Mouse (Mus musculus) forebrain, embryonic 14.5 days (tissue): ENCODE measurements around the gene Gm20388. TPM values are rescaled to one million over a fixed set of nuclear protein-coding genes. Genes with fewer than 3 reads are reported as not detected.
"Not testable (repeated sequence)": the region's sequence is repeated elsewhere in the genome, so short reads cannot be mapped to it uniquely, and the experiment has no call there.

Source experiments
- ATAC-seq: fragments of 200-750 bp; cut with Nextera tagmentation; 2 replicates; pipeline ENCODE4 v1.8.0; 2017; ENCODE audit warnings: mild to moderate bottlenecking, moderate library complexity
- DNase-seq: peaks from one replicate; pipeline ENCODE4 v3.0.0-alpha.2; 2015; ENCODE audit warnings: low spot score
- H3K27ac ChIP-seq: fragments of 300-500 bp; sonication (generic); 2 replicates; pipeline ENCODE4 v1.5.1; 2014; ENCODE audit warnings: low read depth, mild to moderate bottlenecking, control low read depth, low read length, moderate library complexity
- H3K27me3 ChIP-seq: fragments of 300-500 bp; sonication (generic); replicated peaks from 2 replicates; pipeline ENCODE4 v1.6.1; 2014; ENCODE audit warnings: low read length, control low read depth, mixed read lengths; ENCODE audit not compliant: control insufficient read depth, insufficient read depth
- H3K36me3 ChIP-seq: fragments of 300-500 bp; sonication (generic); 2 replicates; pipeline ENCODE4 v1.6.1; 2014; ENCODE audit warnings: low read length, control low read depth; ENCODE audit not compliant: control insufficient read depth, insufficient read depth
- H3K4me1 ChIP-seq: fragments of 300-500 bp; sonication (generic); 2 replicates; pipeline ENCODE4 v1.6.1; 2014; ENCODE audit warnings: antibody characterized with exemption, low read length, control low read depth; ENCODE audit not compliant: control insufficient read depth, insufficient read depth
- H3K4me2 ChIP-seq: fragments of 300-500 bp; sonication (generic); 2 replicates; pipeline ENCODE4 v1.6.1; 2014; ENCODE audit warnings: mild to moderate bottlenecking, control low read depth, low read length
- H3K4me3 ChIP-seq: fragments of 300-500 bp; sonication (generic); 2 replicates; pipeline ENCODE4 v1.5.1; 2014; ENCODE audit warnings: low read depth, low read length, control low read depth
- H3K9ac ChIP-seq: fragments of 300-500 bp; sonication (generic); 2 replicates; pipeline ENCODE4 v1.6.1; 2014; ENCODE audit warnings: mild to moderate bottlenecking, low read length, control low read depth, moderate library complexity
- H3K9me3 ChIP-seq: fragments of 300-500 bp; sonication (generic); replicated peaks from 2 replicates; pipeline ENCODE4 v1.6.1; 2016; ENCODE audit warnings: low read length, control low read depth, mixed read lengths; ENCODE audit not compliant: control insufficient read depth
- WGBS: fragments of 180-500 bp; shearing (Covaris S2); extraction: QIAGEN DNeasy Blood & Tissue Kit; methylation state at CpG from one replicate; pipeline ENCODE4 v1.1.7; 2014; 5-methylcytosine and 5-hydroxymethylcytosine counted together
- polyA plus RNA-seq: library from polyadenylated mRNA; unstranded; fragments of >200 nt; fragmentation: Nextera tagmentation; extraction: Ambion mirVana; gene quantifications from 2 replicates; pipeline ENCODE4 v1.2.1, GENCODE M21; 2014

Gm20388 gene
- polyA plus RNA-seq, 1 experiment from 2014 or later = 7.4 TPM

DNA sequence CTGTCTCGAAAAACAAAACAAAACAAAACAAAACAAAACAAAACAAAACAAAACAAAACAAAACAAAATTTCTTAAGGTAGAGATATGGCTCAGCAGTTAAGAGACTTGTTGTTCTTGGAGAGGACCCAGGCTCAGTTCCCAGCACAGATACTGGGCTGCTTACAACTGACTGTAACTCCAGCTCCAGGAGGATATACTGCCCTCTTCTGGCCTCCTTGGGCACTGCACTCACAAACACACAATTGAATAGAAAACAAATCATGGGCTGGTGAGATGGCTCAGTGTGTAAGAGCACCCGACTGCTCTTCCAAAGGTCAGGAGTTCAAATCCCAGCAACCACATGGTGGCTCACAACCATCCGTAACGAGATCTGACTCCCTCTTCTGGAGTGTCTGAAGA lies 813.5 kb downstream of the Gm20388 start:
- not testable (repeated sequence) for H3K4me1 ChIP-seq, H3K4me3 ChIP-seq, H3K9me3 ChIP-seq, H3K27me3 ChIP-seq, ATAC-seq, H3K9ac ChIP-seq, H3K4me2 ChIP-seq, H3K36me3 ChIP-seq, DNase-seq, H3K27ac ChIP-seq
- 93% methylated on average over 2 of the region's 4 CpGs for WGBS

DNA sequence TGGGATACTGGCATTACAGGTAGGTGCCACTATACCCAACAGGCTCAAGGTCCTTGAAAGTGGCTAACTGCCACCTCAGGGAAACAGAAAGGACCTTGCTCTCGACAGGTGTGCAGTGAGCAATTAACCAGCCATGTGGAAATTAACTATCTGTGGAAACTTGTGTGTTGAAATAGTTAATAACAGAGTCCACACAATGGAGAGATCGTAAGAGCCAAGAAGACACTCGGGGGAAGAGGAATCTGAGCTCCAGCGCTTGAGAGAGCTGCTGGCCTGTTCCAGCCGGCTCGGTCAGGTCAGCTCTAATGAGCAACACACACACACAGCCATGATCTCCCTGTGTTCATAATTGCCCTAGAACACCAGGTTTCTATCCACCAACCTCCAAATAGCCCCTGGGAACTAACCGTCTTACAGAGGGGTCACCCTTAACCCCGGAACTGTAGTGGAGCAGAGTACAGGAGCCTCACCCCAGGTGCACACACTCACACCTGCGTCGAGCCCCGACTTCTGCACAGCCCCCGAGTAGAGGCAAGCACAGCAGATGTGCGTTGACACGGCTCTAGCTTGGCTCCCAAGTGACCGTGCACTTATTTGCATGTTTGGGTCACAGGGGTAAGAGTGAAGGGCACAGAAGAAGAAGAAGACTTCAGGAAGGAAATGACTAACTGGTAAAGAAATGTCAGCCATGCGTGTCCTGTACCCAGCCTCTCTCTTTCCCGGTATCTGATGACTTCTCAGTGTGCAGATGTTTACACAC lies 814.4 kb downstream of the Gm20388 start:
- H3K9ac ChIP-seq = no peak overlapping the region
- WGBS = 83% methylated on average over 17 of the region's 17 CpGs
- H3K9me3 ChIP-seq = no peaks in the 10 kb centered on the region
- no peak overlapping the region for H3K4me2 ChIP-seq
- ATAC-seq = no peak
- H3K4me1 ChIP-seq = no peaks in the 10 kb centered on the region
- DNase-seq = no peak
- H3K27me3 ChIP-seq = no peaks in the 10 kb centered on the region
- no peak overlapping the region for H3K27ac ChIP-seq
- no peak overlapping the region for H3K4me3 ChIP-seq
- H3K36me3 ChIP-seq = no peaks in the 10 kb centered on the region

GRCm38 (mm10) chr8:120725576-120725950 lies 814.9 kb downstream of the Gm20388 start:
- Histone ChIP-seq H3K4me3 (no peak overlapping the region), H3K9ac (no peak overlapping the region), H3K36me3 (no peaks in the 10 kb centered on the region), H3K9me3 (no peaks in the 10 kb centered on the region), H3K27ac (no peak overlapping the region), H3K4me2 (no peak overlapping the region), H3K4me1 (no peaks in the 10 kb centered on the region), H3K27me3 (no peaks in the 10 kb centered on the region)
- DNase-seq (no peak), ATAC-seq (no peak)
- WGBS = 84% methylated on average over 5 of the region's 5 CpGs

- no peaks in the 10 kb centered on the region for H3K36me3 ChIP-seq
- H3K4me3 ChIP-seq = no peak overlapping the region
- no peaks in the 10 kb centered on the region for H3K9me3 ChIP-seq
- H3K27me3 ChIP-seq = no peaks in the 10 kb centered on the region
- H3K27ac ChIP-seq = no peak overlapping the region
- 73% methylated on average over 5 of the region's 5 CpGs for WGBS
- no peaks in the 10 kb centered on the region for H3K4me1 ChIP-seq
- no peak overlapping the region for H3K4me2 ChIP-seq
- DNase-seq (no peak), ATAC-seq (no peak)
- no peak overlapping the region for H3K9ac ChIP-seq
These were observed 815.4 kb downstream of the Gm20388 start for GRCm38 (mm10) chr8:120726051-120726450.

DNA sequence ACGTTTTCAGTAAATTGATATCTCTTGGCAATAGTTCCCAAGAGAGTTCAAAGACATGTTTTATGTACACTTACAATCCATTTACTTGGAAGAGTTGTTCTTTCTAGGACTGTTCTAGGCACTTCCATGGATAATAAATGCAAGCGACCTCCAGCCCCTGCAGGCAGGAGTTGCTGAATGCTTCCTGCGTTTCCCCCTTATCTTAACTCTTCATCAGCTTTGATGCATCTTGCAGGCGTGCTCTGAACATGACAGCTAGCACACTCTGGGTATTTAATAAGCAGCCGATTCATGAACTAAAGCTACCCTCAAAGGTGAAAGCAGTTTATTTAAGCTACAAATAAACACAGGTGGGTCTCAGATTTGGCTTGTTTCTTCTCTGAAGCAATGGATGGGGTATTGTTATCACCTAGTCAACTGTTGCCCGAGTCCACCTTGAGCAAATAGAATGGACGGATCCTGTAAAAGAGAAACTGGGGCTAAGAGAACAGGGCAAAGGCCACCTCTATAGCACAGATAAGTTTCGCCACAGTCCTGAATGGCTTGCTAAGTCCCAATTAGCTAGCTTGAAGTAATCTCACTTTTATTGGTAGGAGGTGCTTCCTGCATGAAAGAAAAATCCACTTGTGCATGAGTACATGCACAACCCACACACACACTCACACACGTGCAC lies 818.0 kb downstream of the Gm20388 start:
- DNase-seq (no peak), ATAC-seq (no peak)
- Histone ChIP-seq H3K4me3 (no peak overlapping the region), H3K27me3 (no peaks in the 10 kb centered on the region; the same call in 1 of the 2 replicates), H3K9ac (no peak overlapping the region), H3K36me3 (no peaks in the 10 kb centered on the region), H3K4me1 (no peaks in the 10 kb centered on the region), H3K27ac (no peak overlapping the region), H3K4me2 (no peak overlapping the region), H3K9me3 (no peaks in the 10 kb centered on the region)
- WGBS = 77% methylated on average over 9 of the region's 9 CpGs

DNA sequence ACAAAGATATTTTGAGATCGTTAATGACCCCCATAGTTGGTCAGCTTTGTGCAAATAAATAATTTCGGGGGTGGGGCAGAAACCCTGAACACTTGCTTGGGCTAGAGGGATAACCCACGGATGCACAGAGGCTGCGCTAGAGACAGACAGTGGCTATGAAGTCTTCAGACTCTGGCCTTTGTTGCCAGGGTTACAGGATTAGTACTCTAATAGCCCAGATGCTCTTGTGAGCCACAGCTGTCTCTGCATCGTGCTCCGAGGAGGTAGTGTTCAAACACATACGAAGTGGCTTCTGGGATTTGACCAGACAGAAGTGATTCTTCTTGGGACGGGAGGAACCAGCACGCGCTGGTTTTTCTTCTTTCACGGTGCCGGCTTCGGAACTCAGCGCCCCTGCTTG lies 820.9 kb downstream of the Gm20388 start:
- DNase-seq (peak; percentile 16), ATAC-seq (no peak)
- Histone ChIP-seq H3K9me3 (no peaks in the 10 kb centered on the region), H3K4me3 (no peak overlapping the region), H3K9ac (no peak overlapping the region), H3K36me3 (no peaks in the 10 kb centered on the region), H3K27ac (no peak overlapping the region), H3K4me2 (no peak overlapping the region), H3K4me1 (peaks cover 6% of the 10 kb centered on the region), H3K27me3 (peaks cover 16% of the 10 kb centered on the region)
- WGBS = 35% methylated on average over 14 of the region's 14 CpGs

GRCm38 (mm10) chr8:120732068-120732467 lies 821.4 kb downstream of the Gm20388 start:
- whole genome bisulfite sequencing = 62% methylated on average over 5 of the region's 6 CpGs
- H3K4me3 ChIP-seq = no peak overlapping the region
- H3K27ac ChIP-seq = no peak overlapping the region
- H3K27me3 ChIP-seq = peaks cover 21% of the 10 kb centered on the region
- peaks cover 6% of the 10 kb centered on the region for H3K4me1 ChIP-seq
- H3K9me3 ChIP-seq = no peaks in the 10 kb centered on the region
- H3K36me3 ChIP-seq = no peaks in the 10 kb centered on the region
- no peak overlapping the region for H3K4me2 ChIP-seq
- H3K9ac ChIP-seq = no peak overlapping the region
- no peak for ATAC-seq
- no peak for DNase-seq

GRCm38 (mm10) chr8:120735770-120736481 lies 825.3 kb downstream of the Gm20388 start, which contains the start of gene Irf8:
Irf8 (plus strand) TSS chr8:120736358.
- H3K27me3 ChIP-seq = peaks cover 24% of the 10 kb centered on the region
- H3K4me2 ChIP-seq = peak within 1 kb of the TSS; percentile 92
- WGBS = under 1% methylated on average over 62 of the region's 62 CpGs

More at GRCm38 (mm10) chr8:120735770-120736481, 825.3 kb downstream of the Gm20388 start, which contains the start of gene Irf8:
- H3K4me1 ChIP-seq = peaks cover 6% of the 10 kb centered on the region
- H3K36me3 ChIP-seq = no peaks in the 10 kb centered on the region
- H3K4me3 ChIP-seq = peak within 1 kb of the TSS; percentile 46
- ATAC-seq = peak; percentile 95
- no peak within 1 kb of the TSS for H3K27ac ChIP-seq
- H3K9ac ChIP-seq = peak within 1 kb of the TSS; percentile 61
- DNase-seq = peak; percentile 92
- H3K9me3 ChIP-seq = no peaks in the 10 kb centered on the region
